Mouse (Mus musculus): ENCODE data around the gene Trp53tg5. TPM values are rescaled to one million over a fixed set of nuclear protein-coding genes. Genes with fewer than 3 reads are reported as not detected.
A peak's percentile ranks its signal among the peaks of the same experiment; 100 is the strongest.

Gene Trp53tg5
- polyA plus RNA-seq, 1 experiment from 2014 or later = not detected

DNA sequence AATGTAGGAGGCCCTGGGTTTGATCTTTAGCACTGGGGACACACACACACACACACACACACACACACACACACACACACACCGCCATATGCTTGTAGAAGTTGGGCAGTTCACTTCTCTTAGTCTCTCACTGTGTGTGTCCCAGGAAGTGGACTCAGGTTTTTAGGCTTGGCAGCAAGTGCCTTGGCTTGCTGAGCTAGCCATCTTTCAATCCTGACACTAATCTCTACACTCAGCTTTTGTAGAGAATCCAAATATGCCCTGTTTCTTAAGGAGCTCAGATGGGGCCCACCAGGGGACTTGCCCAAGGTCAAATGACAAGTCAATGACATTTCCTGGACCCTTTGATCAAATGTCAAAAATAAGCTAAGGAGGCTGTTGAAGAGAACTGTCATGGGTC is 17.1 kb downstream of the Trp53tg5 start:
- WGBS = 89% methylated on average over 1 of the region's 1 CpGs

DNA sequence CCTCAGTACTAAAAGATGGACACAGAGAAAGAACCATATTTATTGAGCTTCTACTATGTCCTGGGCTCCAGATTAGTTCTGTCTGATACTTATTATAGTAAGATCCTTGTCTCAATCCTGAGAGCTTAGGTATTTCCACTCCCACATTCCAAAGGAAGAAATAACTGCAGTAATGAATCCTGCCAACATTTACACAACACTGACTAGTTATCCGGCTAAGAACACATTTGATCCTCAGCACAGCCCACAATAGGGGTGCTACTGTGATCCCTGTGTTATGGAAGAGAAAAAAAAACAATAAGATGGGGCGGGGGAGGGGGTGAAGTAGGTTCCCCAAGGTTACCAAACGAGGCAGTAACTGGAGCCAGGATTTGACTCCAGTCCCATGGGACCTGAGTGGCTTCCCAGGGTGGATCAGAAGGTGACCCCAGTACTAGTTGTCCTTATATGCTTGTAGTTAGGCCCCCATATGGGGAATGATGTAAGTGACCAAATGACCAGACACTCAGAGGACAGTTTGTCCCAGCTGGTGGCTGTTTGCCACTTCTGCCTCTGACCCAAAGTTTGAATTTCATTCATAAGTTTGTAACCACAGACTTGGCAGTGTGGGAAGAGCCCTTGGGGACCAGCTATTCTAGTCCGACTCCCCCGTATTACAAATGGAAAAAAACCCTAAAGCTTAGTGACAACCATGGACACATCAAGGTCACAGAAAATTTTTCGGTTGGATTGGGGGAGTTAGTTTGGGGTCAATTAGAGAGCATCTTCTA is 17.9 kb downstream of the Trp53tg5 start:
- Histone ChIP-seq H3K27me3 (peaks cover 2% of the 10 kb centered on the region; the same call in 1 of the 2 replicates), H3K4me2 (replicated peaks) (no peak overlapping the region), H3K4me1 (peaks cover 11% of the 10 kb centered on the region), H3K27ac (no peak overlapping the region), H3K36me3 (no peaks in the 10 kb centered on the region), H3K4me3 (no peak overlapping the region), H3K9ac (no peak overlapping the region), H3K9me3 (replicated peaks) (no peaks in the 10 kb centered on the region)
- WGBS = 71% methylated on average over 6 of the region's 6 CpGs
- no peak for ATAC-seq (ENCODE audit: low FRiP score)

More for the DNA sequence above, 17.1 kb downstream of the Trp53tg5 start:
- Histone ChIP-seq H3K27me3 (peaks cover 2% of the 10 kb centered on the region; the same call in 1 of the 2 replicates), H3K9ac (no peak overlapping the region), H3K4me3 (no peak overlapping the region), H3K9me3 (replicated peaks) (no peaks in the 10 kb centered on the region), H3K4me1 (peaks cover 11% of the 10 kb centered on the region), H3K27ac (no peak overlapping the region), H3K4me2 (replicated peaks) (peak overlapping the region; percentile 30; the same call in 1 of the 2 replicates), H3K36me3 (no peaks in the 10 kb centered on the region)
- no peak for ATAC-seq (ENCODE audit: low FRiP score)

DNA sequence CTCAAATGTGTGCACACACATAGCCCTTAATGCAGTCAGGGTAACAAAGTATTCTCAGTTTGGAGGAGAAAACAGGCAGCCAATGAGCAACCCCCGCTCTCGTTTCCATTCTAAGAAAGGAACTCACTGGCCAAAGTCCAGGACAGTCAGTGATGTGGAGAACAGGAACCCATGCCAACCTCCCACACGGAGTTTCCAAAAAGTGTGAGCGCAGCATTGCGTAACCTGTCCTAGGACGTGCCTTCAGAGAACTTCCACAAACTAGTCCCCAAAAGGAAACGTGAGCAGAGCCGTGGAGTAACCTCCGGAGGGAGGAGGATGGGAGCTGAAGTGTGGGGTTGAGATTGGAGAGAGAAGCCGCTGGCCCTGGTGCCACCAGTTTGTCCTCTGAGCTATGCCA is 18.7 kb downstream of the Trp53tg5 start:
- H3K4me2 ChIP-seq (replicated peaks) = no peak overlapping the region
- no peak overlapping the region for H3K4me3 ChIP-seq
- ATAC-seq (ENCODE audit: low FRiP score) = no peak
- 84% methylated on average over 10 of the region's 10 CpGs for WGBS
- peaks cover 2% of the 10 kb centered on the region; the same call in 1 of the 2 replicates for H3K27me3 ChIP-seq
- H3K9me3 ChIP-seq (replicated peaks) = no peaks in the 10 kb centered on the region
- no peaks in the 10 kb centered on the region for H3K36me3 ChIP-seq
- H3K27ac ChIP-seq = no peak overlapping the region
- H3K9ac ChIP-seq = no peak overlapping the region
- peaks cover 11% of the 10 kb centered on the region for H3K4me1 ChIP-seq

DNA sequence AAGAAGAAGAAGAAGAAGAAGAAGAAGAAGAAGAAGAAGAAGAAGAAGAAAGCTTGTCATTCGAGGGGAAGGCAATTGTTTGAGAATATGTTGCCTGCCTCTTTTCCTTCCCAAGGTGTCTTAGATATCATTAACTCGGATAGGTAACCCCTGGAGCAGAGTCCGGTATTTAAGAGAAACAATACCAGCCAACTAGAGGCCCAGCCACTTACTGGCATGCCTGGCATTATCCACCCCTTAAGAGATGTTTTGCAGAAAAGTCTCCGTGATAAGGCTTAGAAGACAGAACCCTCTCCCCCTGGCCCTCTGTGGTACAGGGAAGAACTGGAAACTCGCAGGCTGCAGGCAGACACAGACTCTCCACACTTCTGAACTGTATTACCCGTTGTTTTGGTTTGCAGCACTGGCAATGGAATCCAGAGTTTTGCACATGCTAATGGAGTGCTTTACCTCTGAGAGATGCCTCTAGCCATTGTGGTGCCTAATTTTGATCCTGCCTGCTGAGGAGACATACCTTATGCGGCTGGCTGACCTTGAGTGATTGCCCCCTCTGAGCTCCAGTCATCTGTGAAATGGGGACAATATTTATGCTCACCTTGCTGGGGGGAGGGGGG is 19.5 kb downstream of the Trp53tg5 start:
- no peaks in the 10 kb centered on the region for H3K36me3 ChIP-seq
- H3K27ac ChIP-seq = no peak overlapping the region
- H3K4me2 ChIP-seq (replicated peaks) = no peak overlapping the region
- no peak overlapping the region for H3K9ac ChIP-seq
- H3K4me1 ChIP-seq = peaks cover 11% of the 10 kb centered on the region
- H3K4me3 ChIP-seq = no peak overlapping the region
- 74% methylated on average over 7 of the region's 7 CpGs for WGBS
- peaks cover 2% of the 10 kb centered on the region; the same call in 1 of the 2 replicates for H3K27me3 ChIP-seq
- ATAC-seq (ENCODE audit: low FRiP score) = no peak
- H3K9me3 ChIP-seq (replicated peaks) = no peaks in the 10 kb centered on the region

DNA sequence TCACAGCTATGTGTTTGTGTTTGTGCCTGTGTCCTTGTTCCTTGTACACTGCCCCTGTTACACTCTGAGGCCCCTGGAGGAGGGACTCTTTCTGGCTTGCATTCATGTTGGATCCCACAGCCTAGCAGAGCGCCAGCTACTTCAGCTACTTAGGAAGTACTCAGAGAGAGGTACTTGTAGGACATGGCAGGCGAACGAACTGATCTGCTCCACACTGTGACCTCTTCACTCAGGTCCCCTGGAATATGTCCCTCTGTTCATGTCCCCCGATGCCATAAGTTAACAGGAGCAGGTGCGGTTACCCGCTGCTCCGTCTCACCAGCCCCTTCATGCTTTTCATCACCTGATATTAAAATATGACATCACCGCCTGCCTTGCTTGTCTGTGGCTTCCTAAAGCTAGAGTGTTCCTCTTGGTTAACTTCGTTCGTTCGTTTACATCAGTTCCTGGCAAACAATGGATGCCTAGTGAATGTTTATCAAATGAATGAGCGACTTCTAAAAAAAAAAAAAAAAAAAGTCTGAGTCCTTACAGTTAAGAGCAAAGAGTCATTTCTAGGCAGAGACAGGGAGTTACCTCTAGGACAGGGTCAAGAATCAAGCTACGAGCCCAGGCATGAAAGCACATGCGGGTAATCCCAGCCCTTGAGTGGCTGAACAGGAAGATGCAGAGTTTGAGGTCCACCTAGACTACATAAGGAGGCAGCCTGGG is 20.3 kb downstream of the Trp53tg5 start:
- 77% methylated on average over 14 of the region's 14 CpGs for WGBS
- Histone ChIP-seq H3K9ac (no peak overlapping the region; the same call in 1 of the 2 replicates), H3K27ac (no peak overlapping the region), H3K27me3 (peaks cover 2% of the 10 kb centered on the region; the same call in 1 of the 2 replicates), H3K4me1 (peaks cover 11% of the 10 kb centered on the region), H3K9me3 (replicated peaks) (no peaks in the 10 kb centered on the region), H3K36me3 (no peaks in the 10 kb centered on the region), H3K4me3 (no peak overlapping the region), H3K4me2 (replicated peaks) (no peak overlapping the region)
- ATAC-seq (ENCODE audit: low FRiP score) = no peak

DNA sequence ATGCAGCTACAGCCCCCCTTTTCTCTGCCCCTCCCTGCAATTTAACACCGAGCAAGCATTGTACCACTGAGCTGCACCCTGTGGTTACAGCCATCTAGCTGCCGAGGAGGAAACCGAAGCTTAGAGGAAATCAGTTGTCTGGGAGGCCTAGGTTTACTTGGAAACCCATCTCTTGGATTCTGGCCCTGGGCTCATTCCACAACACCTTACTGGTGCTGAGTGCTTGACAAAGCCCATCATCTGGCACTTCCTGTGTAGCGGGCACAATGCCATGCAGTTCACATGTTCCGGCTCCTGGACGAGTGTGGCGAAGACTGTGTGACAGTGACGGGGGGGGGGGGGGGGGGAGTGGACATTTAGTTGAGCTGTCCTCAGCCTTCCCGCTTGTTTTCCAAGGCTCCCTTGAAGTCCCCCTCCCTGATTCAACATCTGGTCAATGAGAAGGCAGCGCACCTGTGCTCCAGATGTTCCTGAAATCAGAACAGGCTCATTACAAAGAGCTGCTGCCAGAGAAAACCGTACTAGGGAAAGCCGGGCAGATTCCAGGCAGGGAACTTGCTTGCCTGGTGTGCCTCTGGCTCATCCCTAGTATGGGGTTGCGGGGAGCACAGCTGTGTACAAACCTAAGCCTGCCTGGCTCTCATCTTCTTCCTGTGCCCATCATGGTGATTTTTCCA is 21.4 kb downstream of the Trp53tg5 start:
- no peak for ATAC-seq (ENCODE audit: low FRiP score)
- no peak overlapping the region for H3K4me3 ChIP-seq
- no peak overlapping the region for H3K4me2 ChIP-seq (replicated peaks)
- H3K27me3 ChIP-seq = peaks cover 2% of the 10 kb centered on the region; the same call in 1 of the 2 replicates
- no peak overlapping the region for H3K27ac ChIP-seq
- no peaks in the 10 kb centered on the region for H3K36me3 ChIP-seq
- H3K9ac ChIP-seq = no peak overlapping the region
- H3K4me1 ChIP-seq = peaks cover 11% of the 10 kb centered on the region
- 39% methylated on average over 11 of the region's 13 CpGs for WGBS
- no peaks in the 10 kb centered on the region for H3K9me3 ChIP-seq (replicated peaks)

DNA sequence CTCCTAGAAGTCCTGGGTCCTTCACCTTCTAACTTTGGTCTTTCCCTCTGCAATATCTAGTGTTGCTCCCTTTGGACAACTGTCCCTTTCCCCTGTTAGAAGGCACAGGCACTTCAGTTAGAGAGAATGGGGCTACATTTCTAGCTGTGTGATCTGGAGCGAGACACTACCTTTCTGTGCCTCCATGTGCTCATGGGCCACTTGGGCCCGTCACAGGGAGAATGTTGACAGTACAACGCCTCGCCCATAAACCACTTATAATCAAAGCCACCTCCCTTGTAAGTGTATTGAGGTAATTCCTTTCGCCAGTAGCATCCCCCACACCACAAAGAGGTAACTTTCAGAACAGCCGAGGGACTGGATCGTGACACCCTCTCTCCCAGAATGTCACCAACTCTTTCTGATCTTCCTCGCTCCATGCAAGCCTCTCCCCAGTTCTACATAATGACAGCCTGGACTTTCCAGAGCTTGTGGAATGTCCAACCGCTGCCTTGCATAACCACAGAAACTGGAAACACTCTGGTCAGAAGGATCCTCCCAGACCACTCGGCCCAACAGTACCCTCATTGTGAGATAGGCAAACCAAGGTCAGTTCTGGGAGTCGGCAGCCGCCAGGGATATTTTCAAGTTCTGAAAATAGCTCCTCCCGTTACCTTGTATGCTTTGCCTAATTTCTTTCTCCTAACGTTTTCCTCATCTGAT is 24.0 kb downstream of the Trp53tg5 start:
- peaks cover 2% of the 10 kb centered on the region; the same call in 1 of the 2 replicates for H3K27me3 ChIP-seq
- ATAC-seq (ENCODE audit: low FRiP score) = no peak
- 91% methylated on average over 14 of the region's 14 CpGs for WGBS
- H3K4me2 ChIP-seq (replicated peaks) = no peak overlapping the region
- peaks cover 3% of the 10 kb centered on the region; the same call in 1 of the 2 replicates for H3K4me1 ChIP-seq
- H3K9me3 ChIP-seq (replicated peaks) = no peaks in the 10 kb centered on the region
- no peak overlapping the region for H3K9ac ChIP-seq
- H3K27ac ChIP-seq = no peak overlapping the region
- no peaks in the 10 kb centered on the region for H3K36me3 ChIP-seq
- H3K4me3 ChIP-seq = no peak overlapping the region

DNA sequence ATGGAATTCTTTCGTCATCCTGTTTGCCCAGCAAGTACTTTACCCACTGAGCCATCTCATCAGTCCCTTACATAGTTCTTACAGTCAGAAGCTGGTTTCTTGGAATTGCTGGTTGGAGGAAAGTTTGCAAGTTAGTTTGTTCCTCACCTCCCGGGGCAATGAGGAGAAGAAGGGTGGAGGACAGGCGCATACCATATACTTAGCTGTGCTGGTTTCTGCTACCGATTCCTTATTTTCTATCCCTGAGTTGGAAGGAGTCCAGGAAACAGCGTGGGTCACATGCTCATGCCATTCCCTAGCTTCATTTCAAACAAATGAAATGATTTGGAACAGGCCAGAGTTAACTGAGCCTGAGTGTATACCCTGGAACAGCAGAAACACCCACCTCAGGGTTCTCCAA is 24.6 kb downstream of the Trp53tg5 start:
- Histone ChIP-seq H3K9me3 (replicated peaks) (no peaks in the 10 kb centered on the region), H3K27me3 (peaks cover under 1% of the 10 kb centered on the region; the same call in 1 of the 2 replicates), H3K9ac (no peak overlapping the region), H3K4me3 (no peak overlapping the region), H3K27ac (no peak overlapping the region), H3K36me3 (no peaks in the 10 kb centered on the region), H3K4me1 (peaks cover 3% of the 10 kb centered on the region; the same call in 1 of the 2 replicates), H3K4me2 (replicated peaks) (no peak overlapping the region)
- ATAC-seq (ENCODE audit: low FRiP score) = no peak
- WGBS = 80% methylated on average over 5 of the region's 5 CpGs

DNA sequence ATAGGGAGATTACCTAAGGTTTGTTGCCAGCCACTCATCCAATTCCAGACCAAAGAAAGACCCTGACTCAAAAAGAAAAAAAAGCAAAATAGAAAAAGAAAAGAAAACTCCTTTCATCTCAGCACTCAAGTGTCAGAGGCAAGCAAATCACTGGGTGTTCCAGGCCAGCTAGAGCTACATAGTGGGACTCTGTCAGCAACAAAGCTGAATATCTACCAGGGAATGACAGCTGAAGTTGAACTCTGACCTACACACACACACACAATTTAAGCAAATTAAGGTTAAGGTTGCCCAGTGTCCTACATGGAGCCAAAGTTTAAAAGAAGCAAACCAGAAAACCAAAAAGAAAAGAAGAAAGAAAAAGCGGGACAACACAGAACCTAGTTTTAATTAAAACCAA is 25.4 kb downstream of the Trp53tg5 start:
- Histone ChIP-seq H3K9ac (no peak overlapping the region), H3K27me3 (no peaks in the 10 kb centered on the region; the same call in 1 of the 2 replicates), H3K4me3 (no peak overlapping the region), H3K27ac (no peak overlapping the region), H3K4me2 (replicated peaks) (no peak overlapping the region), H3K36me3 (no peaks in the 10 kb centered on the region), H3K4me1 (peaks cover 9% of the 10 kb centered on the region), H3K9me3 (replicated peaks) (no peaks in the 10 kb centered on the region)
- ATAC-seq (ENCODE audit: low FRiP score) = no peak
- 75% methylated on average over 1 of the region's 1 CpGs for WGBS

DNA sequence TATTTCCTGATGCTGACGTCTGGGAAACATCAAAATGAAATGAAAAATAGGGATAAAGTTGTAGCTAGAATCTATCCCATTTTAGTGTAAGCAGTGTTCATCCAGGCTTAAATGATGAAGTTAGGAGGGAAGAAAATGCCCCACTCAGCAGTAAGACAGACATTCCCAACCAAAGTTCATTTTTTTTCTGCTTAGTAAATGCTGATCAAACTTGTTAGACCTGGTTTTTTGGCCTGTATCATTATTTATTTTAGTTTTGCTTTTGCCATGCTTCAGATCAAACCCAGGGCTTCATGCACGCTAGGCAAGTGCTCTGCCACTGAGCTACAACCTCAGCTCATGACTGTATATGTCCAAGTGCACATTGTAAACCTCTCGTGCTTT is 27.4 kb downstream of the Trp53tg5 start:
- ATAC-seq (ENCODE audit: low FRiP score) = no peak
- Histone ChIP-seq H3K27me3 (peaks cover 11% of the 10 kb centered on the region), H3K4me2 (replicated peaks) (no peak overlapping the region), H3K4me3 (no peak overlapping the region), H3K27ac (no peak overlapping the region), H3K36me3 (no peaks in the 10 kb centered on the region), H3K9ac (no peak overlapping the region), H3K4me1 (peaks cover 26% of the 10 kb centered on the region), H3K9me3 (replicated peaks) (no peaks in the 10 kb centered on the region)
- 81% methylated on average over 3 of the region's 3 CpGs for WGBS

DNA sequence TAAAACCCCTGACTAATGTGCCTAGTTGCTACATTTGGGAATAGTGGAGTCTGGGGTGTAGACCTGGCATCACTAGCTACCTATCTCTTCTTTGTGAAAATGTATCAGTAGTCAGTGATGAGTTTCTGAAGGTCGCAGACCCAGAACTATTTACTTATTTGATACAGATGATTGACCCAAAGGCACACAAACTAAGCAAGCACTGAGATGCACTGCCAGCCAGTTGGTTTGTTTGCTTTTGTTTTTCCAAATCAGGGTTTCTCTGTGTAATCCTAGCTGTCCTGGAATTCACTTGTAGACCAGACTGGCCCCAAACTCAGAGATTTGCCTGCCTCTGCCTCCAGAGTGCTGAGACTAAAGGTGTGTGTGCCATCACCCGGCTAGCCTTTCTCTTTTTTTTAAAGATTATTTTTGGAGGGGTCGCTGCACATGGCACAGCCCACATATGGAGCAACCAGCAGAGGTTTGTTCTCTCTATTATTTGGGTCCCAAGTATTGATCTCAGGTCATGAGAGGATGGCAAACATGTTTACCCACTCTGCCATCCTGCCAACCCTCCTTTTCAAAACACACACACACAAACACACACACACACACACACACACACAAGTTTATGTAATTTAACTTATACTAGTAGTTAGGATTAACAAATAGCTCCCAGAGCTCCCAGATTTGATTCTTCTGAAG is 28.0 kb downstream of the Trp53tg5 start:
- H3K36me3 ChIP-seq = no peaks in the 10 kb centered on the region
- H3K4me2 ChIP-seq (replicated peaks) = no peak overlapping the region
- 84% methylated on average over 3 of the region's 3 CpGs for WGBS
- H3K9me3 ChIP-seq (replicated peaks) = no peaks in the 10 kb centered on the region
- H3K4me3 ChIP-seq = no peak overlapping the region
- peaks cover 28% of the 10 kb centered on the region for H3K4me1 ChIP-seq
- ATAC-seq (ENCODE audit: low FRiP score) = no peak
- no peak overlapping the region for H3K9ac ChIP-seq
- H3K27ac ChIP-seq = no peak overlapping the region
- peaks cover 14% of the 10 kb centered on the region for H3K27me3 ChIP-seq

Data from hindbrain, embryonic 12.5 days (tissue).